Mouse (Mus musculus): Measurements from ENCODE around the gene Kcnk18. TPM values are rescaled to one million over a fixed set of nuclear protein-coding genes. Genes with fewer than 3 reads are reported as not detected.

Gene Kcnk18
- total RNA-seq, 4 experiments from 2014 or later: not detected

- DNase-seq (ENCODE audit: low spot score in 2 of 2): no peak
Measured at GRCm38 (mm10) chr19:59282001-59282400, 63.0 kb downstream of the Kcnk18 start.

Other genes starting within 250 kb of the Kcnk18 start
- 10 to 100 TPM; 24.2 to 26.9 (median 25.7) TPM for gene Shtn1, start 143.1 kb upstream of the Kcnk18 start, total RNA-seq (2022)
- 1 to 10 TPM; 1.8 to 2.5 (median 1.9) TPM for gene Vax1, start 49.2 kb upstream of the Kcnk18 start, total RNA-seq (2022)
- under 1 TPM; 0.23 to 0.63 (median 0.47) TPM for gene Slc18a2, start 41.7 kb downstream of the Kcnk18 start, total RNA-seq (2022)
- 100 to 1,000 TPM; 184 to 310 (median 253) TPM for gene Rps12-ps3, start 103.1 kb downstream of the Kcnk18 start, total RNA-seq (2022)
- gene Pdzd8, start 126.6 kb downstream of the Kcnk18 start, total RNA-seq (2022): 10 to 100 TPM; 54.3 to 58.5 (median 56.5) TPM
- gene Emx2, start 239.2 kb downstream of the Kcnk18 start, total RNA-seq (2022): 10 to 100 TPM in 3 of 4 experiments, 1 to 10 TPM in 1; 9.1 to 13.3 (median 11.3) TPM